Mouse (Mus musculus): ENCODE measurements around the gene Cd300lg. TPM values are rescaled to one million over a fixed set of nuclear protein-coding genes. Genes with fewer than 3 reads are reported as not detected.

The Cd300lg gene
- not detected for polyA plus RNA-seq (2017; shearing (Covaris generic))

DNA sequence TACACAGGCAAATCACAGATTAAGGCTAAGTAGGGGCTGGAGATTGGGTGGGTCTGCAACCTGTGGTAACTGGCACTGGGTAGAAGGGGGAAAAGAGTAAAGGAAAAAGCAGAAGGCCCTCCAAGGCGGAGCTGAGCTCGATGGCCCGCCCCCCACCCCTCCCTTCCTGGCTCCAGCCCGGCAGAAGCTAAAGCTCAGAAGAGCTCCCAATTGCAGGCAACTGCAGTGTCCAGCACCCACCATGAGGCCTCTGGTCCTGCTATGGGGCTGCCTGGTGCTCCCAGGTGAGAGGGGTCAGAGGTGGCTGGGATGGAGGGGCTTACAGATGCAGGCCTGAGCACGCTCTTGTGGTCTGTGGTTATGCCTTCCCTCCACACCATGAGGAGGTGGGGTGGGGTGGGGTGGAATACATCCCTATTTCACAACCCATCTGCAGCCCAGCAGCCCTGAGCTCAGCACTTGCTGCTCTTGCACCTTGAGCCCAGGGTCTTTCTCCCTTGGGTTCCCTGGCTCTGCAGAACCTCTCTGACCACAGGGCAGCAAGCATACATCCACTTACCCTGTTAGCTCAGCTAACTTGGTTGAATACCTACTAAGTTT lies at the start of gene Cd300lg:
Gene Cd300lg (plus strand): TSS at position 160 of the 600 bp plus-strand sequence.
- ATAC-seq = no peak

DNA sequence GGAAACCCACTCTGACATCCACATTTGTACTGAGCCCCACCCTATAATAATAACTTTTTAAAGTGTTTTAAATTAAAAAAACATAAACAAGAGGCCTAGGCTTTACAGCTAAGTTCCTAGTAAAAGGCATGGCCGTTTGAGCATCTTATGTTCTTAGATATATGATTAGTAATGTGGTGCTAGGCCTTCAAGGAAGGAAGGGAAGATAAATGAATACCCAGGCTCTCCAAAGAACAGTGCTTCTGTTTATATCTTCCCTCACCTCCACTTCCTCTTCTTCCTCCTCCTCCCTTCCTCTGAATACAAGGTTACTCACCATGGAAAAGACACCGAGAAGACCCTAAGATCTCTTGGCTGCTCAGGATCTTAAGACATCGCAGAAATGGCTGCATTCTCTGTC lies 49.5 kb upstream of the Cd300lg start:
- no peak for ATAC-seq

DNA sequence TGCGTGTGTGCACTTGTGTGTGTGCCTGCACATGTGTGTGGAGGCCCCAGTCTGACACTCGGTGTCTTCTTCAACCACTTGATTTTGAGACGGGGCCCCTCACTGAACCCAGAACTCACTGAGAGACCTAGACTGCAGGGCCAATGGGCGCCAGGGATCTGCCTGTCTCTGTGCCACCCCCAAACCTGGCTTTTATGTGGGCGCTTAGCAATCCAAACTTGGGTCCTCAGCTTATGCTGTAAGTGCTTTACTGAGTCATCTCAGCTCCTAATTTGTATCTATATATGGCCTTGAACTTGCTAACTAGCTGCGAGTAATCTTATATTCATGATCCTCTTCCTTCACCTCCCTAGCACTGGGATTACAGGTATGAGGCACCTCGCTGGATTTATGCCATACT lies 48.9 kb upstream of the Cd300lg start:
- no peak for ATAC-seq

DNA sequence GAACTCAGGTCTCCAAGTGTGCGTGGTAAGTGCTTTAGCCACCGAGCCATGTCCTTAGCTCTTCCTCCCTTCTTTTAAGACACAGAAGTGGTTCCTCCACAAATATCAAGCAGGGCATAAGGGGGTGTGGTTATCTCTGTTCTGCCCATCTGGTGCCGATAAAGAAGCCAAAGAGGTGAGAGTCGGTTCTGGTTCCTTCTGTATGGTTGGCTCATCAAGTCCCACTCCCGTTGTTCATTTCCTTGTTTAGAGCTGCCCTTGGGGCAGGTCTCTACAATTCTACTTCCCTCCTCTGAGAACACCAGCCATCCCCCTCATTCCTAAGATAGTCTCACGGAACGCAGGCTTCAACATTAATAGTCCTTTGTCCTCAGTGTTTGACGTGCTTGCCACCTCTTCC lies 47.2 kb upstream of the Cd300lg start:
- no peak for ATAC-seq

DNA sequence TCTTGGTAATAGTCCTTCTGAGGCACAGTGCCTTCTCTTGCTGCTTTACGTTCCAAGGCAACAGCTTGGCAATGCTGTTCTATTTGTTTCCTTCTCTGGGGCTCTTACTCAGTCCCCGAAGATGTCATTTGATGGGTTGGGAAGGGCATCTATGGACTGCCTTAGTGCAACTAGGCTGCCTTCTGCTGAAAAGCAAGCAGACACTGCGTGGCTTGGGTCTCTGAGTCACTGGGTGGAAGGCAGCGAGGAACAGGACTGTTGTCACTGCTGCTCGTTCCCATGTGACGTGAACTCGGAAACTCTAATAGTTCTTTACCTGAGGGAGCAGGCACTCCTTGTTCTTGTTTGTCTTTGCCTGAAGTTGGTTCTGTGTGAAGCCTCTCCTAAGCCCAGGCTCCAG lies 45.4 kb upstream of the Cd300lg start:
- no peak for ATAC-seq

DNA sequence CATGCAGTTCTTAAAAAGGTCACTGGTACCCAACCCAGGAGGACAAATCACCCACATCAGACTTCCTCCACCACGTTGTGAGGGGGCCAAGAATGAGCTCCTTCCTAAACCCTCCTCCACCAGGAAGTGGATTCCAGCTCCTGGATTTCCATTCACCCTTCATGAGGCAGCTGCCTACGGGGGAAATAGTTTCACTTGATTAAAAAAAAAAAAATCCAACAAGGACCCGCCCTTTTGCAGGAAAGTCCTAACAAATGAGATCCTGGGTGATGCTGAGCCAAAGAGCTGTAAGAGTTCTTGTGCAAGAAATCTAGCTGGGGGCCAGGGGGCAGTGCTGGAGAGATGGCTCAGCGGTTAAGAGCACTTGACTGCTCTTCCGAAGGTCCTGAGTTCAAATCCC lies 43.1 kb upstream of the Cd300lg start:
- no peak for ATAC-seq

DNA sequence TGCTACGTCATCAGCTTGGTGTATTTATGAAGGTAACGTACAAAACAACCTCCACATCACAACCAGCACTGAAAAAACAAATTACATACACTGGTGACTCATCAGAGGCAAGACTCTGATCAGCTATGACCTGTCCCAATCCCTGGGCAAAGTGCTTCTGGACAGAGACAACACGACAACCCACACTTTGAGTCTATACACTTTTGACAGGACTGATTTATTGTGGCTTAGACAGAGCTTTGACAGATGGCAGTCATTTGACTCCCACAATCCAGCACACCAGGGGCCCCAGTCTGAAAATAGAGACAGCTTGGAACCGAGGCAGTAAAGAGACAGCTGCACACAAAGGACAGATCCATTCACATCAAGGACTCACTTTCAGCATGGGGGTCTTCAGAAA lies 41.8 kb upstream of the Cd300lg start:
- ATAC-seq = no peak

DNA sequence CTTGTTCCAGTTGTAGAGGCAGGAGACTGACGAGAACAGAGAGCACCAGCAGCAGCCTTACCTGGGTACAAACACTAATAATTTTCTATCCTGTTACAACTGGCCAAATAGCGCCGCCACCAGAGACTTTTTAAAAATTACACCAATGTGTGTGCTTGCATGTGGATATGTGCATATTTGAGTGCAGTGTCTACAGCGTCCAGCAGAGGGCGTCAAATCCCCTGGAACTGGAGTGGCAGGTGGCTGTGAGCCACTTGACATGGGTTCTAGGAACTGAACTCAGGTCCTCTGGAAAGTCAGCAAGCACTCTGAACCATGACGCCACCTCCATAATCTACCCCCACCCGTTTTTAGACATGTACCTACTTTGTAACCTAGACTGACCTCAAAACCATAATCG lies 37.1 kb upstream of the Cd300lg start:
- no peak for ATAC-seq

DNA sequence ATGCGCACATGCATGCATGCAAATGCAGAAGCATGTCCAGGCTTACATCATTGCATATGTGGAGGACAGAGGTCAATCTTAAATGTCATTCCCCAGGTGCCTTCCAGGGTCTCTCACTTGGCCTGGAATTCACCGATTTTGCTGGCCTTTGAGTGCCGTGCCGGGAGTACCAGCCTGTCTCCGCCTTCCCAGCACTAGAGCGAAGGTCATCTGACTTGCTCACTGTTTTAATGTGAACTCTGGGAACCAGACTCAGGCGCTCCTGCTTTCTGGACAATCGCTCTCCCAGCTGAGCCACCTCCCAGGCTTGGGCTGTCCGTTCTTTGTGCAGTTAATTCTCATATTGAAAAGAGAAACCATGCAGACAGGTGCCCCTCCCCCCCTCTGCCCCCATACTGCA lies 35.0 kb upstream of the Cd300lg start:
- no peak for ATAC-seq

DNA sequence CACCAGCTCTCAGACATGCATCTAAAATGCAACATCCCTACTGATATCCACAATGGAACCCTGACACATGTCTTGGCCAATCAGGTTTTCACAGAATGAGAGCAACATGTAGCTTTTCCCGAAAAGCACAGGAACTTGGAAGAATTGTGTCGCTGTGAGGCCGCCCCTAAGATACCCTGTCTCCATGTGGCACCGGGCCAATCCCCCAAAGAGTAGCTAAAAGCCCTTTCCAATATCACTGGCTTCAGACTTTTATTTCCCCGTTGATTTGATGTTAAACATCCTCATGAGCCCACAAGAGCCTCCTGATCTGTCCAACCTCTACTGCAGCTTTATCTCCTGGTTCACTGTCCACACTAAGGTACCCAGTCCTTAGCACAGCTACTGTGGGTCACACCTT lies 34.6 kb upstream of the Cd300lg start:
- no peak for ATAC-seq

DNA sequence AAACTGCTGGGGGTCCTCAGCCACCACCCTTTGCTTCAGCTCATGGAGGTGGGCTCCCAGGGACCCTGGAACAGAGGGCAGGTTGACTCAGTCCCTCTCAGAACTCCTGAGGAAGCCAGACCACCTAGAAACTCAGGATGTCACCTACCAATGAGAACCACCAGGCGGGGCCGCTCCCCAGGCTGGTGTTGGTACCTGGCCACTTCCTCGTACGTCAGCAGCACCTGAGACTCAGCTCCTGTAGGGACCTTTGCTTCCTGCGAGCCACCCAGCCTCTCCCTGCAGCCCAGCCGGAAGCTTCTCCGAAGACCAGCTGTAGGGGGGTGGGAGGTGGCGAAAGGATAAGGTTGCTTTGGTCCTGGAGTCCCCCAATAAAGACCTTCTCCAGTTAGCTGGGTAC lies 32.9 kb upstream of the Cd300lg start:
- no peak for ATAC-seq

DNA sequence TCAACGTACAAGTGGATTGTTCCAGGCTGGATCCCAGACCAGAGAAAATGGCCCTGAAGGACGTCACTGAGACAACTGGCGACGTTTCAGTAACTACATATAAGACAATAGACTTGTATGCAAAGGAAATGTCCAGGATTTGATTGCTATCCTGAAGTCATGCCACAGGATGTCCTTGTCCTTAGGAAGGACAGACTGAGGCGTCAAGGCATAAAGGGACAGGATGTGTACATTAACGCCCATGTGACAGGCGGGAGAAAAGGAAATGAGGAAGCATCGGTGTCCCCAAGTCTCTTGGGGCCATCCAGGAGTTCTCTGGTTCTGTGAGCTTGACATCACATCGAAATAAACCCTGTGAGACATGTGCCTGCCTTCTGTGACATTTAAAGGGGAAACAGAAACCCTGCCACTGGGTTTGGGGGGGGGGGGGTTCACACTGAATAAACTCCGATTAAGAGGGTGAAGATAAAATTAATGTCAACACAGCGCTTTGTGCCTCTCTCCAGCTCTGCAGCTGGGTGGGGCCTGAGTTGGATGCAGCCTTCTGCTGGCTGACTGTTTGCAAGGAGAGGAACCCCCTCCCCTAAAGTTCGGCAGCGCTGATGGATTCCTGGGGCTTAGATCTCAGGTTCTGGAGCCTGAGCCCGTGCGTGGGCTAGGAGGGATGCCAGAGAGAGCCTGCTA lies 32.2 kb upstream of the Cd300lg start:
- no peak for ATAC-seq

DNA sequence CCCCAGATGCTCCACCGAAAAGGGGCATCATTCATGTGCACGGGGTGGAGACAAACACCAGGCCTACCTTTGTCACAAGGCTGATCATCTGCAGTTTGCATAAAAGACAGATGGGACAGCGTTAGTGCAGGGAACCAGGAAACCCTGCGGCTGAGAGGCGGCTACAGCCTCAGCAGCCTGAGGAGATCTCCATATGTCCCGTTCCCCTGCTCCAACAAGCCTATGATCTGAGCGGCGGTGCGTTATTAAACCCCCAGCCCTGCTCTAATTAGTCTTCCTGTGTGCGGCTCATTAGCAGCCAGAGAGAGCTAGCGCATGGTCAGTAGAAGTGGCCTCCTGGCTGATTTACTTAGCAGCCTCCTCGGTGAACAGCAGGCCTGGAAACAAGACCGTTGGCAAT lies 31.2 kb upstream of the Cd300lg start:
- ATAC-seq = no peak

DNA sequence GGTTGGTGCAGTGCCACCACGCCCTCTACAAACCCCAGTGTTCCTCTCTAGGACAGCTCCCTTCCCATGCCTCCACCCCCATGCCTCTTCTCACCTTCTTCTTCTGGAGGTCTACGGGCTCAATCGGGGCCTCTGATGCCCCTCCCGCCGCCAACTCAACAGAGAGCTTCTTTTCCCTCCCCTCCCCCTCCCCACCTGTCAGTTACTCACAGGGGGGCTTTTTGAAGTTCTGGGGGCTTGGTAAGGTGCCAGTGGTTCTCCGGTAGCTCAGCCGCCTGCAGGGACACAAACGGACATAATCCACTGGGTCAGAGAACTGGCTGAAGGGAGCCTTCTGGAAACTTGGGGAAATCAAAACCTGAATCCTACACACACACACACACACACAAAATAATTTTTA lies 29.8 kb upstream of the Cd300lg start:
- no peak for ATAC-seq

DNA sequence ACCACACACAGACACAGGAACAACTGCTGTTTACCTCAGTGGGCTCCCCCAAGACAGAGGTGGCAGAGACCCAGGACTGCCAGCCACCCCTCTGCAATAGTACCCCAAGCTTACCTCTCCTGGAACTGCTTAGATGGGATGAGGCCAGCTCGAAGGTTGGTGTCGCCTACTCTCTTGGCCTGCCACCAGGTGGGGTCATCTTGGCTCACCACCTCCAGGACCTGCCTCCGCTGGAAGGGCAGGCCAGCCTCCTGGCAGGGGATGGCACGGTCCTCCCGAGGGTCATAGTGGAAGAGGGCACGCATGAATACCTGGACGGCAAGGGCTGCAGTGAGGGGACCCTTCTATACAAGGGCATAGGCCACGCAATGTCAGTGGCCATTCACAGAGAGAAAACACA lies 28.1 kb upstream of the Cd300lg start:
- no peak for ATAC-seq

DNA sequence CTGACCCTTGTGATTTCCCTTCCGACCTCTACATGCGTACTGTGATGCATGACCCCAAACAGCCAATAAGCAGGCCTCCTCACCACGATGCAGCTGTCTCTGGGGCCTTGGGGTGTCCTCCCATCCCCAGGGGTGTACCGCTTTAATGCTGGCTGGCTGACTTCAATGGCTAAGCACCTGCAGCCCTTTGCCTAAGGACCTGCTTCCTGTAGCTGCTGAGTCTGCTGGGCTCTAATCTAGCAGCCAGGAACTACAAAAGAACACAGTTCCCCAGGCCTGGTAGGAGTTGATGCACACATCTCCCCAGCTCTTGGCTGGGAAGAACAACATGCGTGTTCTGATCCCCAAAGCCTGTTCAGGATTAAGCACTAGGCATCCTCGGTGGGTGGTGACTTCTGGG lies 25.8 kb upstream of the Cd300lg start:
- no peak for ATAC-seq

DNA sequence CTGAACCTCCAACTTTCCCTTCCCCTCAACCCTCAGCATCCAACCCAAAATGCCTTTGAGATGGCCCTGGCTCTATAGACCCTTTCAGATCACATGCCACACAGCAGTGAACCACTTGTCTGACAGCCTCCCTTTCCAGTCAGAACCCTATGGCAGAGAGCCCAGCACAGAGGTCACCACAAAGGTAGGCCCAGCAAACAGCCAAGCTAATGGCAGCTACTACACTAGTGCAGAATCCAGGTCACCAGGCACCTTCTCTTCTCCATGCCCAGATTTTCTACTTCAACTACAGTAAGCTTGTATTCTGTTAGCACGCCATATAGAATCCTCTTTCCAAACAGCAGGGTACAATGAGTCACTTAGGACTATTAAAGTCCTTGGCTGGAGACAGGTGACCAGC lies 25.2 kb upstream of the Cd300lg start:
- no peak for ATAC-seq

DNA sequence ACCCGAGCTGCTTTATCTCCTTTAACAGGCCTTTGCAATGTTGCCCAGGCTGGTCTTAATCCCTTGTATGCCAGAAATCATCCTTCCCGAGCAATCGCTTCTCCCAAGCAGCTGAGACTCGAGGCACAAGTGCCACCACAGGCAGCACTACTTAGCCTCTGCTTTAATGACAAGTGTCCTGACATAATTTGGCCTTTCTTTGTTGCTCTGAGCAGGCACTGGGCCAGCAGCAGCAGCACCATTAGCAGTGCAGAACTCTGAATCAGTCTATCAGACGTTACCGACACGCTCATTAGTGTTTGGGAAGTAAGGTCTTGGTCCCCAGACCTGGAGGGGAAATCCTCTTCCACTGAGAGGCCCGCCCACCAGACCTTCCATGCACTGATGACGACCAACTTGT lies 21.6 kb upstream of the Cd300lg start:
- ATAC-seq = no peak

DNA sequence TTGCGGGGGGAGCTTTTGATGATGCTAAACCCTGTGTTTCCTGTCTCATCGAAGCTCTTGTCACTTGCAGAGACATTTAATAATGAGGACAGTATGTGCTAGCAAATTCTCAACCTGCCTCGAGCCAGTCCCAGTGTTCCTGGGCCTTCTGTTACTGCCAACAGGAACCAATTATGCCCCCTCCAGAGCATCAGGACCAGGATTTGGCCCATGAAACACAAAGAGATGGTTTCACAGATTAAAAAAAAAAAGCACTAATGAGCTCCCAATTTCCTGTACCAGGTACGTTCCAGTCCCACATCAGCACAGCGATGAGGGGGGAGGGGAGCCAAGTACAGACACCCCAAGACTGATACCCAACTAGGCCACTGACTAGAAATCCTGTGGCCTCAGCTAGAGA lies 20.1 kb upstream of the Cd300lg start:
- no peak for ATAC-seq

DNA sequence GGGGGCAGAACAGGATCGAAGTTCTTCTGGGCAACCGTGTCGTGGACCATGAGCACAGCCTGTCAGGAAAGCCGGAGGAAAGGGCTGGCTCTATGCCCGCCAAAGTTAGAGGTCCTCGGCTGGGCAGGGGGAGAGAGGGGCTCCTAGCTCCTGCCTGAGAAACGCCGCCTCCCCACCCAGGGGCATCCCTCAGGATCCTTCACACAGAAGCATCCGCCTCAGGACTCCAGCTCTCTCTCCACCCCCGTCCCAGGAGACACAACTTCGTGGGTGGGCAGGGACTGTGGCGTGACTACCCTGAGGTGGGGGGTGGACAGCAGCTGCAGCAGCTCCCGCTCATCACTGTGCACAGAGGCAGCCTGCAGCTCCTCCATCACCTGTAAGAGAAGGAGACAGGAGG lies 17.9 kb upstream of the Cd300lg start:
- ATAC-seq = no peak

DNA sequence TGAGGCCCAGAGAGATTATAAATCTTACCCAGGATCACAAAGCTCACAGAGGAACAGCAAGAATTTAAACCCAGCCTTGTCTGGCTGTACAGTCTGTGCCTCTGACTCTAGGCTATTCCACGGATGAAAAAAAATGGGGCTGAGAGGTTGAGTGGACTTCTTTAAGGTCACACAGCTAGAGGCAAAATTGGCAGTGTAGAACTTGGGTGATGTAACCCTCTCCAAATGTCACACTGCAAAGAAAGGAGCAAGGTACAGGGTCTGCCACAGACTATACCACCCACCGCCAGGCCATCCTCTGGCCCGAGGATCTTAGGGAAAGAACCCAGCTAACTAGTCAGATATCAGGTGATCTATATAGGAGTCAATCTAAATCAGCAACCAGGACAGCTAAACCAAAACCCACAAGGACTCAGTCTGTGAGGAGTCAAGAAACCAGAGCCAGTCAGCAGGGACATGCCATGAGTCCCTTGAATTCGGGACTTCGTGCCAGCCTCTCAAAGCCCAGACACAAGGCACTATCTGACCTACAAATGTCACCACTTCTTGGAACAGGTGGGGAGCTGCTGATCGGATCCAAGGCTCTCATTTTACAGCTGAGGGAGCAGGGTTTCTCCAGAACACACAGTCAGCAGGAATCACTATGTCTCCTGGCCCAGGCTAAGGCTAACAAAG lies 17.1 kb upstream of the Cd300lg start:
- ATAC-seq = no peak

DNA sequence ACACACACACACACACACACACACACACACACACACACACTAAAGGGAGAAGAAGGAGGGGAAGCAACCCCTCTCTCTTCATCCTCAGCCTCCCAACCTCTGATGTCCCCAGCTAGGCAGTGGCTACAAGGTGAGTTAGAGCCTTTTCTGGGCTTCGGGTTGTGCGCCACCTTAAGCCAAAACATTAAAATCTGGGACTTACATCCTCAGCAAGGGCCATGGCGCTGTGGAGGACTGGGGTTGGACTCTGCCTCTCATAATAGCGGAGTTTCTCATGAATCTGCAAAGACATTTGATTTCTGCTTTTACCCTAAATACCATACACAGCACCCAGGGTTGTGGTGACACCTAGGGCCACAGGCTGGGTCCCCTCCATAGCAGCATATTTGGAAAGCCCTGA lies 16.4 kb upstream of the Cd300lg start:
- no peak for ATAC-seq

DNA sequence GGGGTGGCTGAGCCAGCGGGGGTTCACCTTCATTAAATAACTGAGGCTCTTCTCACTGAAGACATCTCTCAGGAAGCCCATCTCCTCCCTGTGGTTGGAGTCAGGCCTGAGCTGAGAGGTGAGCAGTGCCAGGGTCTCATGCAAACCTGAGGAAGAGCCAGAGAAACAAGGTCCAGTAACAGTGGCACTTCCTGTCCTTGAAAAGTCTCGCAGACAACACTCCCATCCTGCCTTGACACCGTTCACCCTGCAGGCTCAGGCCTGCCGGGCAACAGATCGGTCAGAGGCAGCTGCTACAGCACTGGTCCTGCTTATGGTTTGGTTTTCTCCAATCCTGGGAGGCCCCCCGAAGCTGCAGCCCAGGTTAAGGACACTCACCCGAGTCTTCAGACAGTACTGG lies 16.0 kb upstream of the Cd300lg start:
- no peak for ATAC-seq

DNA sequence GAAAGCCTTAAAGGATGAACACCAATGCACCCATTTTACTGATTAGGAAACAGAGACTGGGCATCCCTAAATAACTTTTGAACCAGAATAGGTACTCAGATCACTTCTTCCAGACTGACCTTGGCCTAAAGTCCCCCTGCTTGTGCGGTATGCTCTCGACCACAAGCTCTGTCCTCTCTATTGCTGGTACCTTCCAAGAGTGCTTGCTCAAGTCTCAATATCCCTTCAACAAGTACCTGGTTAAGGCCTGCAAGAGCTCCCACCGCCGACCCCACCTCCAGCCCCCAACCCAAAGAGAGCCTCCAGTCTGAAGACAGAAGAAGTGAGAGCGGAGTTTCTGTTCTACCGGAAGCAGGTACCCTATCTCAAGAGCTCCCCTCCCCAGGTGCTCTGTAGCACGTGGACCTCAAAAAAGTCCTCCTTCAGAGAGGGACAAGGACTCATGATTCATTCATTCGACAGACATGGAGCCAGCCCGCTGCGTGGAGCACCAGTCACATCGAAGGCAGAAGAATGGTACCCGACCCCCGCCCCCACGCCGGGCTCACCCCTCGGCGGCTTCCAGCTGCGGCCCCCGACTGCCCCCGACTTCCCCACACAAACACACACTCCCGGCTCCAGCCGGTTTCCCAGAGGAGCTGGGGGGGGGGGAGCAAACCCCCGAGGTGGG lies 15.2 kb upstream of the Cd300lg start:
- no peak for ATAC-seq

Measured in CD4-positive, CD25-positive, alpha-beta regulatory T cell, adult 4 months (primary cell).